Mouse (Mus musculus): Measurements from ENCODE around the gene Nabp2. TPM values are rescaled to one million over a fixed set of nuclear protein-coding genes. Genes with fewer than 3 reads are reported as not detected.
A peak's percentile ranks its signal among the peaks of the same experiment; 100 is the strongest.

The Nabp2 gene
- polyA plus RNA-seq, 1 experiment from 2014 or later, result 61.9 TPM

GRCm38 (mm10) chr10:128413076-128413475, 1.8 kb upstream of the Nabp2 start:
- DNase-seq (ENCODE audit: low spot score), result no peak
- 46% methylated on average over 1 of the region's 1 CpGs for WGBS
- Histone ChIP-seq H3K36me3 (ENCODE audit: control insufficient read depth, insufficient read depth, low read length) (peaks cover 35% of the 10 kb centered on the region), H3K27me3 (replicated peaks; ENCODE audit: control insufficient read depth, insufficient read depth, low read length) (no peaks in the 10 kb centered on the region), H3K4me2 (ENCODE audit: low read depth, low read length) (peak overlapping the region; percentile 88), H3K9me3 (ENCODE audit: control insufficient read depth, low read length) (no peaks in the 10 kb centered on the region), H3K4me3 (ENCODE audit: low read depth, low read length) (peak overlapping the region; percentile 78; the same call in 1 of the 2 replicates), H3K4me1 (ENCODE audit: control insufficient read depth, insufficient read depth, low read length) (peaks cover 24% of the 10 kb centered on the region), H3K9ac (ENCODE audit: low read depth, low read length) (0 out of 2 replicates have a peak overlapping the region, but pooled peaks have one; percentile 77), H3K27ac (replicated peaks; ENCODE audit: low read depth, low read length) (no peak overlapping the region)
- ATAC-seq (ENCODE audit: low read depth), result no peak

GRCm38 (mm10) chr10:128412558-128412957, 1.3 kb upstream of the Nabp2 start:
- Histone ChIP-seq H3K9me3 (ENCODE audit: control insufficient read depth, low read length) (no peaks in the 10 kb centered on the region), H3K4me2 (ENCODE audit: low read depth, low read length) (peak overlapping the region; percentile 88), H3K9ac (ENCODE audit: low read depth, low read length) (peak overlapping the region; percentile 77), H3K27ac (replicated peaks; ENCODE audit: low read depth, low read length) (peak overlapping the region; percentile 95), H3K36me3 (ENCODE audit: control insufficient read depth, insufficient read depth, low read length) (peaks cover 30% of the 10 kb centered on the region), H3K4me1 (ENCODE audit: control insufficient read depth, insufficient read depth, low read length) (peaks cover 24% of the 10 kb centered on the region), H3K27me3 (replicated peaks; ENCODE audit: control insufficient read depth, insufficient read depth, low read length) (no peaks in the 10 kb centered on the region), H3K4me3 (ENCODE audit: low read depth, low read length) (peak overlapping the region; percentile 78)
- 61% methylated on average over 1 of the region's 1 CpGs for WGBS
- ATAC-seq (ENCODE audit: low read depth) (no peak), DNase-seq (ENCODE audit: low spot score) (no peak)

GRCm38 (mm10) chr10:128412055-128412381, 726 bp upstream of the Nabp2 start:
- H3K27ac ChIP-seq (replicated peaks; ENCODE audit: low read depth, low read length), result peak overlapping the region; percentile 95
- WGBS, result 0% methylated on average over 14 of the region's 14 CpGs
- no peak for ATAC-seq (ENCODE audit: low read depth)
- DNase-seq (ENCODE audit: low spot score), result peak; percentile 60
- H3K4me1 ChIP-seq (ENCODE audit: control insufficient read depth, insufficient read depth, low read length), result peaks cover 24% of the 10 kb centered on the region
- peak overlapping the region; percentile 77 for H3K9ac ChIP-seq (ENCODE audit: low read depth, low read length)
- H3K36me3 ChIP-seq (ENCODE audit: control insufficient read depth, insufficient read depth, low read length), result peaks cover 25% of the 10 kb centered on the region
- H3K4me2 ChIP-seq (ENCODE audit: low read depth, low read length), result peak overlapping the region; percentile 88
- H3K27me3 ChIP-seq (replicated peaks; ENCODE audit: control insufficient read depth, insufficient read depth, low read length), result no peaks in the 10 kb centered on the region
- H3K4me3 ChIP-seq (ENCODE audit: low read depth, low read length), result peak overlapping the region; percentile 78
- H3K9me3 ChIP-seq (ENCODE audit: control insufficient read depth, low read length), result no peaks in the 10 kb centered on the region

- WGBS, result 17% methylated on average over 4 of the region's 4 CpGs
- ATAC-seq (ENCODE audit: low read depth) (no peak), DNase-seq (ENCODE audit: low spot score) (no peak)
- Histone ChIP-seq H3K27me3 (replicated peaks; ENCODE audit: control insufficient read depth, insufficient read depth, low read length) (no peaks in the 10 kb centered on the region), H3K27ac (replicated peaks; ENCODE audit: low read depth, low read length) (peak overlapping the region; percentile 86), H3K4me1 (ENCODE audit: control insufficient read depth, insufficient read depth, low read length) (peaks cover 24% of the 10 kb centered on the region), H3K4me2 (ENCODE audit: low read depth, low read length) (peak overlapping the region; percentile 88), H3K9ac (ENCODE audit: low read depth, low read length) (peak overlapping the region; percentile 77), H3K9me3 (ENCODE audit: control insufficient read depth, low read length) (no peaks in the 10 kb centered on the region), H3K36me3 (ENCODE audit: control insufficient read depth, insufficient read depth, low read length) (peaks cover 21% of the 10 kb centered on the region), H3K4me3 (ENCODE audit: low read depth, low read length) (peak overlapping the region; percentile 78)
Observed at GRCm38 (mm10) chr10:128410560-128410845, 789 bp downstream of the Nabp2 start.

- peak overlapping the region; percentile 86 for H3K27ac ChIP-seq (replicated peaks; ENCODE audit: low read depth, low read length)
- H3K9ac ChIP-seq (ENCODE audit: low read depth, low read length), result peak overlapping the region; percentile 78
- peaks cover 24% of the 10 kb centered on the region for H3K4me1 ChIP-seq (ENCODE audit: control insufficient read depth, insufficient read depth, low read length)
- DNase-seq (ENCODE audit: low spot score) (peak; percentile 99), ATAC-seq (ENCODE audit: low read depth) (peak; percentile 91)
- 6% methylated on average over 33 of the region's 36 CpGs for WGBS
- peak overlapping the region; percentile 90 for H3K4me2 ChIP-seq (ENCODE audit: low read depth, low read length)
- H3K4me3 ChIP-seq (ENCODE audit: low read depth, low read length), result peak overlapping the region; percentile 78
- H3K27me3 ChIP-seq (replicated peaks; ENCODE audit: control insufficient read depth, insufficient read depth, low read length), result no peaks in the 10 kb centered on the region
- H3K9me3 ChIP-seq (ENCODE audit: control insufficient read depth, low read length), result no peaks in the 10 kb centered on the region
- H3K36me3 ChIP-seq (ENCODE audit: control insufficient read depth, insufficient read depth, low read length), result peaks cover 17% of the 10 kb centered on the region
Observed at GRCm38 (mm10) chr10:128409692-128410559, 1.4 kb downstream of the Nabp2 start.

GRCm38 (mm10) chr10:128408591-128409535, 2.4 kb downstream of the Nabp2 start:
- peaks cover 12% of the 10 kb centered on the region for H3K36me3 ChIP-seq (ENCODE audit: control insufficient read depth, insufficient read depth, low read length)
- peak overlapping the region; percentile 86 for H3K27ac ChIP-seq (replicated peaks; ENCODE audit: low read depth, low read length)
- DNase-seq (ENCODE audit: low spot score), result peak; percentile 58
- H3K4me3 ChIP-seq (ENCODE audit: low read depth, low read length), result peak overlapping the region; percentile 78
- no peaks in the 10 kb centered on the region for H3K9me3 ChIP-seq (ENCODE audit: control insufficient read depth, low read length)
- no peaks in the 10 kb centered on the region for H3K27me3 ChIP-seq (replicated peaks; ENCODE audit: control insufficient read depth, insufficient read depth, low read length)
- 20% methylated on average over 35 of the region's 35 CpGs for WGBS
- peak overlapping the region; percentile 78 for H3K9ac ChIP-seq (ENCODE audit: low read depth, low read length)
- ATAC-seq (ENCODE audit: low read depth), result no peak
- peak overlapping the region; percentile 90 for H3K4me2 ChIP-seq (ENCODE audit: low read depth, low read length)
- H3K4me1 ChIP-seq (ENCODE audit: control insufficient read depth, insufficient read depth, low read length), result peaks cover 24% of the 10 kb centered on the region

- Histone ChIP-seq H3K4me2 (ENCODE audit: low read depth, low read length) (no peak overlapping the region), H3K27ac (replicated peaks; ENCODE audit: low read depth, low read length) (no peak overlapping the region), H3K36me3 (ENCODE audit: control insufficient read depth, insufficient read depth, low read length) (peaks cover 12% of the 10 kb centered on the region), H3K9me3 (ENCODE audit: control insufficient read depth, low read length) (no peaks in the 10 kb centered on the region), H3K9ac (ENCODE audit: low read depth, low read length) (no peak overlapping the region), H3K4me3 (ENCODE audit: low read depth, low read length) (no peak overlapping the region), H3K27me3 (replicated peaks; ENCODE audit: control insufficient read depth, insufficient read depth, low read length) (no peaks in the 10 kb centered on the region), H3K4me1 (ENCODE audit: control insufficient read depth, insufficient read depth, low read length) (peaks cover 6% of the 10 kb centered on the region; the same call in 1 of the 2 replicates)
- 85% methylated on average over 7 of the region's 7 CpGs for WGBS
- DNase-seq (ENCODE audit: low spot score) (no peak), ATAC-seq (ENCODE audit: low read depth) (no peak)
Observed at GRCm38 (mm10) chr10:128403931-128404330, 7.4 kb downstream of the Nabp2 start.

- WGBS, result 83% methylated on average over 9 of the region's 9 CpGs
- Histone ChIP-seq H3K27me3 (replicated peaks; ENCODE audit: control insufficient read depth, insufficient read depth, low read length) (no peaks in the 10 kb centered on the region), H3K4me2 (ENCODE audit: low read depth, low read length) (no peak overlapping the region), H3K4me1 (ENCODE audit: control insufficient read depth, insufficient read depth, low read length) (no peaks in the 10 kb centered on the region), H3K4me3 (ENCODE audit: low read depth, low read length) (no peak overlapping the region), H3K9me3 (ENCODE audit: control insufficient read depth, low read length) (no peaks in the 10 kb centered on the region), H3K9ac (ENCODE audit: low read depth, low read length) (no peak overlapping the region), H3K27ac (replicated peaks; ENCODE audit: low read depth, low read length) (no peak overlapping the region), H3K36me3 (ENCODE audit: control insufficient read depth, insufficient read depth, low read length) (peaks cover 16% of the 10 kb centered on the region)
- no peak for DNase-seq (ENCODE audit: low spot score)
- ATAC-seq (ENCODE audit: low read depth), result no peak
Observed at GRCm38 (mm10) chr10:128401638-128402037, 9.7 kb downstream of the Nabp2 start.
